Mouse (Mus musculus): ENCODE results near the gene Gramd4. TPM values are rescaled to one million over a fixed set of nuclear protein-coding genes. Genes with fewer than 3 reads are reported as not detected.

Gramd4 gene
- total and polyA plus RNA-seq, 2 experiments from 2014 or later, result 16.2 to 35.0 TPM

DNA sequence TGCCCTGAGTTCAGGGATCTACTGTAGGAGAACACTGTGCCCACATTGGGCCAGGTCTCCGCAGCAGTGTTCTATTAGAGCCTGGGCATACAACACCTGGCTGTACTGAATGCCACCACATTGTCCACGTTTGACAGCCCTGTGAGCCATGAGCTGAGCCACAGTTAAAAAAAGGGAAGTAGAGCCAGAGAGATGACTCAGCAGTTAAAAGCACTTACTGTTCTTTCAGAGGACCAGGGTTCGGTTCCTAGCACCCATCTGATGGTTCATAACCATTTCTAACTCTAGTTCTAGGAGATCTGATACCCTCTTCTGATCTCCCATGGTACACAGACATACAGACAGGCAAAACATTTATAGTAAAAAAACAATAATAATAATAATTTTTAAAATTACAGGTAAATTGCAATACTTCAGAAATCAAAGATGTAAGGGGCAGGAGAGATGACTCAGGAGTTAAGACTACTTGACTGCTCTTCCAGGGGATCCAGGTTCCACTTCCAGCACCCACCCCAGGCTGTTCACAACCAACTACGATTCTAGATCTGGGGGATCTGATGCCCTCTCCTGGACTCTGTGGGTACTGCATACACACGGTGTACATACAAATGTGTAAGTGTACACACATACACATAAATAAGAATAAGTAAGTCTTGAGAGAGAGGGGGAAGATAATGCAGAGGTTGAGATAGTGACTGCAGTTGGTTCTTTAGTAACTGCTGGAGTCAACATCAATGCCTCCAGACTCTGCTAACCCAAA lies 38.6 kb upstream of the Gramd4 start:
- Histone ChIP-seq H3K9me3 (replicated peaks; ENCODE audit: control insufficient read depth, low read length) (no peaks in the 10 kb centered on the region), H3K4me2 (ENCODE audit: low read depth, low read length) (no peak overlapping the region), H3K36me3 (replicated peaks; ENCODE audit: control insufficient read depth, insufficient read depth, low read length) (no peaks in the 10 kb centered on the region), H3K27me3 (ENCODE audit: control insufficient read depth, insufficient read depth, low read length) (no peaks in the 10 kb centered on the region), H3K27ac (ENCODE audit: low read depth) (no peak overlapping the region), H3K4me1 (ENCODE audit: control insufficient read depth, insufficient read depth) (peaks cover 17% of the 10 kb centered on the region), H3K4me3 (ENCODE audit: low read depth, low read length) (no peak overlapping the region), H3K9ac (replicated peaks; ENCODE audit: low read depth, low read length) (no peak overlapping the region)
- DNase-seq (ENCODE audit: low spot score), result no peak
- TF ChIP-seq CTCF (IDR thresholded peaks at IDR 0.05; ENCODE audit: low read depth), result no peak
- TF ChIP-seq EP300 (IDR thresholded peaks at IDR 0.05; ENCODE audit: low read depth), result no peak
- ATAC-seq (ENCODE audit: insufficient read depth, low read depth), result no peak
- WGBS, result 98% methylated on average over 5 of the region's 5 CpGs

GRCm38 (mm10) chr15:86020008-86020407 lies 37.5 kb upstream of the Gramd4 start:
- ATAC-seq (ENCODE audit: insufficient read depth, low read depth), result peak; percentile 39; the same call in 1 of the 2 replicates
- H3K4me3 ChIP-seq (ENCODE audit: low read depth, low read length), result no peak overlapping the region
- peak overlapping the region; percentile 20; the same call in 1 of the 2 replicates for H3K27ac ChIP-seq (ENCODE audit: low read depth)
- H3K9ac ChIP-seq (replicated peaks; ENCODE audit: low read depth, low read length), result no peak overlapping the region
- DNase-seq (ENCODE audit: low spot score), result peak; percentile 52
- no peak overlapping the region for H3K4me2 ChIP-seq (ENCODE audit: low read depth, low read length)
- H3K27me3 ChIP-seq (ENCODE audit: control insufficient read depth, insufficient read depth, low read length), result no peaks in the 10 kb centered on the region
- 70% methylated on average over 8 of the region's 8 CpGs for WGBS
- TF ChIP-seq CTCF (IDR thresholded peaks at IDR 0.05; ENCODE audit: low read depth) (no peak), EP300 (IDR thresholded peaks at IDR 0.05; ENCODE audit: low read depth) (no peak)
- H3K4me1 ChIP-seq (ENCODE audit: control insufficient read depth, insufficient read depth), result peaks cover 19% of the 10 kb centered on the region
- H3K9me3 ChIP-seq (replicated peaks; ENCODE audit: control insufficient read depth, low read length), result no peaks in the 10 kb centered on the region
- no peaks in the 10 kb centered on the region for H3K36me3 ChIP-seq (replicated peaks; ENCODE audit: control insufficient read depth, insufficient read depth, low read length)

DNA sequence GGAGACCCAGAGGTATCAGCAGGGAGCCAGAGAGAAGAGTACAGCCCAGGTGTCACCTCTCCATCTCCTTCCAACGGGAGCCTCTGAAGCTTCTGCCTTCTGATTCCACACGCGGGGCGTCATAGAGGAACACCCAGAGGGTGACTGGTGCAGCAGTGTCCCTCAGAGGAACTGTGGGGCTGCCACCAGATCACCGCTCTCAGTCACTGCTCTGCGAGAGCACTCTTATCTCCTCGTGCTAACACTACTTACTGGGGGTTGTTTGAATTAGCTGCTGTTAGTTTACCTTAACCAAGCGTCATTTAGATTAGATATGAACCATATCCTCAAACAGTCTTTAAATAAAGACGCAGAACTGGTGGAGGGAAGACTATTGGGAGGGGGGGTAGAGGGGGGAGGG lies 36.2 kb upstream of the Gramd4 start:
- 17% methylated on average over 9 of the region's 9 CpGs for WGBS
- no peak overlapping the region; the same call in 1 of the 2 replicates for H3K4me2 ChIP-seq (ENCODE audit: low read depth, low read length)
- peaks cover 14% of the 10 kb centered on the region for H3K4me1 ChIP-seq (ENCODE audit: control insufficient read depth, insufficient read depth)
- no peak overlapping the region for H3K27ac ChIP-seq (ENCODE audit: low read depth)
- DNase-seq (ENCODE audit: low spot score) (no peak), ATAC-seq (ENCODE audit: insufficient read depth, low read depth) (no peak)
- no peaks in the 10 kb centered on the region for H3K9me3 ChIP-seq (replicated peaks; ENCODE audit: control insufficient read depth, low read length)
- H3K9ac ChIP-seq (replicated peaks; ENCODE audit: low read depth, low read length), result no peak overlapping the region
- TF ChIP-seq CTCF (IDR thresholded peaks at IDR 0.05; ENCODE audit: low read depth) (no peak), EP300 (IDR thresholded peaks at IDR 0.05; ENCODE audit: low read depth) (no peak)
- no peak overlapping the region for H3K4me3 ChIP-seq (ENCODE audit: low read depth, low read length)
- H3K36me3 ChIP-seq (replicated peaks; ENCODE audit: control insufficient read depth, insufficient read depth, low read length), result no peaks in the 10 kb centered on the region
- H3K27me3 ChIP-seq (ENCODE audit: control insufficient read depth, insufficient read depth, low read length), result no peaks in the 10 kb centered on the region

DNA sequence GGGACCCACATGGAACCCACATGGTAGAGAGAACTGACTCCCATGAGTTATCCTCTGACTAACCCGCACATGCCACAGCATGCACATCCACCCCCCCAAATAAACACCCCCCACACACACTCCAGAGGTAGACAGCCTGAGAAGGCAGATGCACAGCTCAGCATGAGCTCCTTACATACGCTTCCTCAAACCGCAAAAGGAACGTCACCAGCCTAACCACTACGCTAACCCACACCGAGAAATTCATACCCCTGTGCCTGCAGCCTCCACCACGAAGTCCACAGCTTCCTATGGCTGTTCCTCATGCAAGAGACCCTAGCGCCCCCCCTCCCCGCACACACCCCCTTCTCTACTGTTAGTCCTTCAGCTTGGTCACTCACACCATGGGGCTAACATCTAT lies 35.5 kb upstream of the Gramd4 start:
- no peak for ATAC-seq (ENCODE audit: insufficient read depth, low read depth)
- TF ChIP-seq EP300 (IDR thresholded peaks at IDR 0.05; ENCODE audit: low read depth), result no peak
- TF ChIP-seq CTCF (IDR thresholded peaks at IDR 0.05; ENCODE audit: low read depth), result no peak
- Histone ChIP-seq H3K27me3 (ENCODE audit: control insufficient read depth, insufficient read depth, low read length) (no peaks in the 10 kb centered on the region), H3K4me3 (ENCODE audit: low read depth, low read length) (no peak overlapping the region), H3K9ac (replicated peaks; ENCODE audit: low read depth, low read length) (no peak overlapping the region), H3K4me2 (ENCODE audit: low read depth, low read length) (no peak overlapping the region), H3K36me3 (replicated peaks; ENCODE audit: control insufficient read depth, insufficient read depth, low read length) (no peaks in the 10 kb centered on the region), H3K27ac (ENCODE audit: low read depth) (no peak overlapping the region), H3K9me3 (replicated peaks; ENCODE audit: control insufficient read depth, low read length) (no peaks in the 10 kb centered on the region), H3K4me1 (ENCODE audit: control insufficient read depth, insufficient read depth) (peaks cover 12% of the 10 kb centered on the region)
- 76% methylated on average over 9 of the region's 9 CpGs for WGBS
- no peak for DNase-seq (ENCODE audit: low spot score)

- no peak overlapping the region for H3K4me3 ChIP-seq (ENCODE audit: low read depth, low read length)
- TF ChIP-seq CTCF (IDR thresholded peaks at IDR 0.05; ENCODE audit: low read depth) (no peak), EP300 (IDR thresholded peaks at IDR 0.05; ENCODE audit: low read depth) (no peak)
- DNase-seq (ENCODE audit: low spot score) (no peak), ATAC-seq (ENCODE audit: insufficient read depth, low read depth) (no peak)
- 76% methylated on average over 8 of the region's 8 CpGs for WGBS
- no peak overlapping the region for H3K9ac ChIP-seq (replicated peaks; ENCODE audit: low read depth, low read length)
- H3K36me3 ChIP-seq (replicated peaks; ENCODE audit: control insufficient read depth, insufficient read depth, low read length), result peaks cover 6% of the 10 kb centered on the region; the same call in 1 of the 2 replicates
- peaks cover 8% of the 10 kb centered on the region; the same call in 1 of the 2 replicates for H3K27me3 ChIP-seq (ENCODE audit: control insufficient read depth, insufficient read depth, low read length)
- H3K4me2 ChIP-seq (ENCODE audit: low read depth, low read length), result no peak overlapping the region
- no peak overlapping the region for H3K27ac ChIP-seq (ENCODE audit: low read depth)
- H3K4me1 ChIP-seq (ENCODE audit: control insufficient read depth, insufficient read depth), result peaks cover 17% of the 10 kb centered on the region; the same call in 1 of the 2 replicates
- no peaks in the 10 kb centered on the region for H3K9me3 ChIP-seq (replicated peaks; ENCODE audit: control insufficient read depth, low read length)
These were observed 29.6 kb upstream of the Gramd4 start for GRCm38 (mm10) chr15:86027871-86028270.

All from heart, postnatal 0 days (tissue).